Mouse (Mus musculus): ENCODE data around the gene Chm.
"Not testable (repeated sequence)": the region's sequence is repeated elsewhere in the genome, so short reads cannot be mapped to it uniquely, and the experiment has no call there.

Chm gene

GRCm38 (mm10) chrX:113185230-113185985 lies at the start of gene Chm:
Gene Chm (minus strand): TSS chrX:113185517.
- peak; percentile 9 for DNase-seq

GRCm38 (mm10) chrX:113193901-113194300 lies 8.6 kb upstream of the Chm start:
- no peak for DNase-seq

DNA sequence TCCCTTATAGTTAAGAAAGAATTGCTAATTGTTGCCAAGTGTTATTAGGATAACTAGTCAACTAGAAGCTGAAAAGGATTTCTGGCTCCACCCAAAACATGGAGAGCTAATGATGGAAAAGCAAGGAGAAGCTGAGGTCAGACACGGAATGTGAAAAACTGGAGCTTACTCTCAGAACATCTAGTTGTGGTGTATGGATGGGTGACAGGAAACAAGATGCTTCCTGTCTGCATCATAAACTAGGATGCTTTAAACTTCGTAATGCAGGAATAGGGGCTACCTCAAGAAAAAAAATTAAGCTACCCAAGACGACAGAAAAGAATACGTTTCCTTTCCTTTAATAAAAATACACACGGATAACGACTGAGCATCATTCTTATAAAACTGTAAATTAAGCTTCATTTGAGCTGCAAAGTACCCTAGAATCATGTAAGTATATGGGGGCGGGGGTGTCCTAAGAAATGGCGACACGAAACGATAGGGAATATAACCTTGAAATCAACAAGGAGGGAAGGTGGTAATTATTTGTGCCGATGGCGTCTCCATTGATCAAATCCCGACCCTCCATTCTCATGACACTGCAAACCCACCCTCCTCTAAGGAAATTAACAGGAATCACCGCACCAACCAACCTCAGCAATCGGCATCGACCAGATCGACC lies 618 bp downstream of the Chm start:
- DNase-seq, result no peak

- not testable (repeated sequence) for DNase-seq
Observed at GRCm38 (mm10) chrX:113180856-113181255, 4.5 kb downstream of the Chm start.

DNA sequence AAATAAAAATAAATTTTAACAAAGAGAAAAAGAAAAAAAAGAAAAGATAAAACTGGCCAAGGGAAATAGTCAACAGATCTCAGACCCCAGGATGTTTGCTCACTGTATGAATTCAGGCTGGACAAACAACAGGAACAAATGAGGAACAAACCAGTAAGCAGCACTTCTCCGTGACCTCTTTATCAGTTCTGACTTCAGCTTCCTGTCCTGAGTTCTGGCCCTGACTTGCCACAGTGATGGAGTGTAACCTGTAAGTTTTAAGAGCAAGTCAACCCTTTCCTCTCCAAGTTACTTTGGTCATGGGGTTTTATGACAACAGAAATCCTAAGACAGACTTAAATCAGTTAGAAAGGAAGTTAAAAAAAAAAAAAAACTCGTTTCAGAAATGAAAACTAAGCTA lies 12.6 kb downstream of the Chm start:
- no peak for DNase-seq

DNA sequence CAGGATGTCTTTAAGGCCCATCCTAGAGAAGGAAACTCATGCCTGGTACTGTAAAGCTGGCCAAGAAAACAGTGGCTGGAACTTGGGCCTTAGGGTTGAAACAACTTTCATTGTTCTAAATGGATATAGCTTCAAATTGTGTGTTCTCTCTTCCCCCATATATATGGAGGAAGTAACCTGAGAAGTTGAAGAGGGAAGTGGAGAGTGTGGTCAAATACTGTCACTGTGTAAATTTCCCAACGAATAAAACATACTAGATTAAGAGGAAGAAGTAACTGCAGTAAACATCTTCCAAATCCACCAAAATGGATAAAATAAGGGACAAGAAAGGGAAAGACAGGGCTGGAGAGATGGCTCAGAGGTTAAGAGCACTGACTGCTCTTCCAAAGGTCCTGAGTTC lies 13.0 kb downstream of the Chm start:
- DNase-seq, result no peak

GRCm38 (mm10) chrX:113160268-113160860 lies 25.0 kb downstream of the Chm start:
- no peak for DNase-seq

DNA sequence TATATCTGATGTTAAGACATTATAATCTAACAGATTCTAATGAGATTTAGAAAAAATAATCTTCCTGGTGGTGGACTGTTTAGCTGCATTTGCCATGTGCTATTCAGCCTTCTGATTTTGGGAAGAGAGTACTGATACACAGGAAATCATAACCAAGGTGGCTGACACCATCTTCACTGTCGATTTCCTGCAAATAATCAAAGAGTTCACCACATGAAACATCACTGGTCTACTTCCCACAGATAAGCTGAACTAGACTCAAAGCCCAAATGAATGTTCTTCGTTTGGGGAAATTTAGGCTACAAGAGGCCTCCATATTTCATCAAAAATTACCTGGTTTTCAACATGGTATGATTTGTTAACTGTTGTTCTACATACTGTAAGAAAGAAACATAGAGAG lies 101.1 kb downstream of the Chm start:
- no peak for DNase-seq

DNA sequence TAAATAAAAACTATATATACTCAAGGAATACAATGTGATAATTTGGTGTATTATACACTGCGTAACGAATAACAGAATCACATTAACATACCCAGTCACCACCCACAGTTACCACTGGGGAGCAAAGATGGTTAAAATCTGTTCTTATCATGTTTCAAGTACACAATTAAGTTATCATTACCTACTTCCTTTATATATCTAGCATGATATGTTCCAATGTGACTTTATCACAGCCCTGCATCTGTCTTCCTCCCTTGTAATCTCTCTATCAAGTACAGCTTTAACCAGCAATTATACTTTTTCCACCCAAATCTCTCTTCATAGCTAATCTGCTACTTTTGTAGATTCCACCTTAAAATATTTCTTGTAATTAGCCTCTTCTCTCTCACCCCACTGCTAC lies 109.3 kb downstream of the Chm start:
- DNase-seq, result no peak

- DNase-seq, result no peak
Observed at GRCm38 (mm10) chrX:113074823-113075222, 110.5 kb downstream of the Chm start.

DNA sequence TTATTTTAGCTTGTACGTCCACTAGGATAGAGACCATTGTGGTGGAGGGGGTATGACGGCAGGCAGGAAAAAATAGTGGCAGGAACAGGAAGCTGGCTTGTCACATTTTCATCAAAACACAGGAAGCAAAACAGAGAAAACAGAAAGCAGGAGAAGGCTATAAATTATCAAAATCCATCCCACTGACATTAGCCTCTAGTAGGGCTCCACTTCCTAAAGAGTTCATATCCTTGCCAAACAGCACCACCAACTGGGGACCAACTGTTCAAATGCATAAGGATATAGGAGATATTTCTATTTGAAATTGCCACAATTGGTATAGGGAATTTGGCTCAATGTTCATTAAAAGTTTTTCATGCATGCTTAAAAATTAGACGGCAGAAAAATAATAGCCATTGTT lies 181.7 kb downstream of the Chm start:
- no peak for DNase-seq

DNA sequence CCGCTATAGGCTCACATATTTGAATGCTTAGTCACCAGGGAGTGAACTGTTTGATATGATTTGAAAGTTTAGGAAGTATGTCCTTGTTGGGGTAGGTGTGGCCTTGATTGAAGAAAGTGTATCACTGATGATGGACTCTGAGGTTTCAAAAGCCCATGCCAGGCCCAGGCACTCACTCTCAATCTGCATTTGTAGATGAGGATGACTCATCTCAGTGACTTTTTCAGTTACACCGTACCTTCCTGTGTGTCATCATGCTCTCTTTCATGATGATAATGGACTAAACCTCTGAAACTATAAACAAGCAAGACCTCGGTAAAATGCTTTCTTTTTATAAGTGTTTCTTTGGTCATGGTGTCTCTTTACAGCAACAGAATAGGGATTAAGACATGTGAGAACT lies 183.1 kb downstream of the Chm start:
- no peak for DNase-seq
